Mouse (Mus musculus): ENCODE data around the gene Catsper4. TPM values are rescaled to one million over a fixed set of nuclear protein-coding genes. Genes with fewer than 3 reads are reported as not detected.

Gene Catsper4
- polyA plus RNA-seq, 1 experiment from 2014 or later: not detected

Other genes starting within 250 kb of the Catsper4 start
- 41.2 and 42.1 TPM in 2 replicates for gene Dhdds, start 226.5 kb downstream of the Catsper4 start, polyA plus RNA-seq (2016; fragmentation: Nextera tagmentation; extraction: Ambion mirVana)
- 18.7 and 24.2 TPM in 2 replicates for gene Lin28a, start 208.5 kb downstream of the Catsper4 start, polyA plus RNA-seq (2016; fragmentation: Nextera tagmentation; extraction: Ambion mirVana)
- gene Zfp683, start 173.5 kb downstream of the Catsper4 start, polyA plus RNA-seq (2016; fragmentation: Nextera tagmentation; extraction: Ambion mirVana): not detected in 2 replicates
- gene Crybg2, start 166.6 kb downstream of the Catsper4 start, polyA plus RNA-seq (2016; fragmentation: Nextera tagmentation; extraction: Ambion mirVana): 4.1 and 7.1 TPM in 2 replicates
- gene Cd52, start 132.3 kb downstream of the Catsper4 start, polyA plus RNA-seq (2016; fragmentation: Nextera tagmentation; extraction: Ambion mirVana): 3.5 and 4.5 TPM in 2 replicates
- 4.5 and 7.1 TPM in 2 replicates for gene Ubxn11, start 124.8 kb downstream of the Catsper4 start, polyA plus RNA-seq (2016; fragmentation: Nextera tagmentation; extraction: Ambion mirVana)
- gene Sh3bgrl3, start 98.6 kb downstream of the Catsper4 start, polyA plus RNA-seq (2016; fragmentation: Nextera tagmentation; extraction: Ambion mirVana): 300 and 316 TPM in 2 replicates
- gene Cep85, start 40.3 kb downstream of the Catsper4 start, polyA plus RNA-seq (2016; fragmentation: Nextera tagmentation; extraction: Ambion mirVana): 32.3 and 33.2 TPM in 2 replicates
- gene Gm7534, start 24.4 kb downstream of the Catsper4 start, polyA plus RNA-seq (2016; fragmentation: Nextera tagmentation; extraction: Ambion mirVana): 0.06 and 0.07 TPM in 2 replicates
- gene Cnksr1, start 11.0 kb upstream of the Catsper4 start, polyA plus RNA-seq (2016; fragmentation: Nextera tagmentation; extraction: Ambion mirVana): 2.6 and 3.4 TPM in 2 replicates
- 0.32 and 1.1 TPM in 2 replicates for gene E130218I03Rik, start 16.3 kb upstream of the Catsper4 start, polyA plus RNA-seq (2016; fragmentation: Nextera tagmentation; extraction: Ambion mirVana)
- 21.0 and 21.8 TPM in 2 replicates for gene Zfp593, start 18.2 kb upstream of the Catsper4 start, polyA plus RNA-seq (2016; fragmentation: Nextera tagmentation; extraction: Ambion mirVana)
- not detected in 2 replicates for gene Gm30191, start 19.6 kb upstream of the Catsper4 start, polyA plus RNA-seq (2016; fragmentation: Nextera tagmentation; extraction: Ambion mirVana)
- gene Grrp1, start 26.7 kb upstream of the Catsper4 start, polyA plus RNA-seq (2016; fragmentation: Nextera tagmentation; extraction: Ambion mirVana): 7.4 and 7.9 TPM in 2 replicates
- gene Pdik1l, start 60.5 kb upstream of the Catsper4 start, polyA plus RNA-seq (2016; fragmentation: Nextera tagmentation; extraction: Ambion mirVana): 19.2 and 24.3 TPM in 2 replicates
- gene Trim63, start 87.7 kb upstream of the Catsper4 start, polyA plus RNA-seq (2016; fragmentation: Nextera tagmentation; extraction: Ambion mirVana): 0.31 and 0.34 TPM in 2 replicates
- gene Slc30a2, start 115.8 kb upstream of the Catsper4 start, polyA plus RNA-seq (2016; fragmentation: Nextera tagmentation; extraction: Ambion mirVana): 0.07 TPM in 1 of 2 replicates, not detected in the other
- 0.25 and 0.66 TPM in 2 replicates for gene Extl1, start 156.5 kb upstream of the Catsper4 start, polyA plus RNA-seq (2016; fragmentation: Nextera tagmentation; extraction: Ambion mirVana)
- 7.0 and 8.3 TPM in 2 replicates for gene Pafah2, start 168.9 kb upstream of the Catsper4 start, polyA plus RNA-seq (2016; fragmentation: Nextera tagmentation; extraction: Ambion mirVana)
- 2,394 and 2,556 TPM in 2 replicates for gene Stmn1, start 240.9 kb upstream of the Catsper4 start, polyA plus RNA-seq (2016; fragmentation: Nextera tagmentation; extraction: Ambion mirVana)